Mouse (Mus musculus) lung, postnatal 0 days (tissue): ENCODE measurements around the gene Tmem123. TPM values are rescaled to one million over a fixed set of nuclear protein-coding genes. Genes with fewer than 3 reads are reported as not detected.

Source experiments
- ATAC-seq: fragments of 200-750 bp; cut with Nextera tagmentation; 2 replicates; pipeline ENCODE4 v1.8.0; 2017; ENCODE audit warnings: moderate library complexity
- DNase-seq: peaks from one replicate; pipeline ENCODE4 v3.0.0-alpha.2; 2016; ENCODE audit warnings: low spot score
- H3K27ac ChIP-seq: fragments of 300-500 bp; sonication (generic); 2 replicates; pipeline ENCODE4 v1.5.1; 2014; ENCODE audit warnings: antibody characterized with exemption, mild to moderate bottlenecking, low read length, mixed read lengths
- H3K27me3 ChIP-seq: fragments of 300-500 bp; sonication (generic); replicated peaks from 2 replicates; pipeline ENCODE4 v1.6.1; 2014; ENCODE audit warnings: low read length, mixed read lengths; ENCODE audit not compliant: insufficient read depth
- H3K36me3 ChIP-seq: fragments of 300-500 bp; sonication (generic); 2 replicates; pipeline ENCODE4 v1.6.1; 2014; ENCODE audit warnings: low read length, mixed read lengths; ENCODE audit not compliant: insufficient read depth
- H3K4me1 ChIP-seq: fragments of 300-500 bp; sonication (generic); 2 replicates; pipeline ENCODE4 v1.6.1; 2014; ENCODE audit warnings: antibody characterized with exemption, low read depth, low read length, mixed read lengths; ENCODE audit not compliant: insufficient read depth
- H3K4me2 ChIP-seq: fragments of 300-500 bp; sonication (generic); replicated peaks from 2 replicates; pipeline ENCODE4 v1.6.1; 2014; ENCODE audit warnings: low read depth, mild to moderate bottlenecking, low read length, moderate library complexity, mixed read lengths
- H3K4me3 ChIP-seq: fragments of 300-500 bp; sonication (generic); 2 replicates; pipeline ENCODE4 v1.5.1; 2014; ENCODE audit warnings: low read depth, low read length
- H3K9ac ChIP-seq: fragments of 300-500 bp; sonication (generic); replicated peaks from 2 replicates; pipeline ENCODE4 v1.6.1; 2014; ENCODE audit warnings: low read depth, mild to moderate bottlenecking
- H3K9me3 ChIP-seq: fragments of 300-500 bp; sonication (generic); 2 replicates; pipeline ENCODE4 v1.6.1; 2016; ENCODE audit warnings: low read length, mixed read lengths
- CTCF ChIP-seq: IDR thresholded peaks from 2 replicates; pipeline ENCODE4 v1.5.1; 2016; ENCODE audit warnings: antibody characterized with exemption, mild to moderate bottlenecking
- EP300 ChIP-seq: IDR thresholded peaks from 2 replicates; pipeline ENCODE4 v1.6.1; 2016; ENCODE audit warnings: antibody characterized with exemption, mild to moderate bottlenecking, control low read depth
- WGBS: fragments of 180-500 bp; shearing (Covaris S2); extraction: QIAGEN DNeasy Blood & Tissue Kit; methylation state at CpG from one replicate; pipeline ENCODE4 v1.1.7; 2014; 5-methylcytosine and 5-hydroxymethylcytosine counted together
- microRNA-seq: library from miRNA; unstranded; fragments of <30 nt; microRNA quantifications from one replicate; pipeline ENCODE4, GENCODE M21; 2016
- polyA plus RNA-seq: library from polyadenylated mRNA; unstranded; fragments of >200 nt; fragmentation: Nextera tagmentation; extraction: Ambion mirVana; gene quantifications from 2 replicates; pipeline ENCODE4 v1.2.1, GENCODE M21; 2015

Gene Tmem123
- polyA plus RNA-seq, 1 experiment from 2014 or later, result 99.5 TPM

DNA sequence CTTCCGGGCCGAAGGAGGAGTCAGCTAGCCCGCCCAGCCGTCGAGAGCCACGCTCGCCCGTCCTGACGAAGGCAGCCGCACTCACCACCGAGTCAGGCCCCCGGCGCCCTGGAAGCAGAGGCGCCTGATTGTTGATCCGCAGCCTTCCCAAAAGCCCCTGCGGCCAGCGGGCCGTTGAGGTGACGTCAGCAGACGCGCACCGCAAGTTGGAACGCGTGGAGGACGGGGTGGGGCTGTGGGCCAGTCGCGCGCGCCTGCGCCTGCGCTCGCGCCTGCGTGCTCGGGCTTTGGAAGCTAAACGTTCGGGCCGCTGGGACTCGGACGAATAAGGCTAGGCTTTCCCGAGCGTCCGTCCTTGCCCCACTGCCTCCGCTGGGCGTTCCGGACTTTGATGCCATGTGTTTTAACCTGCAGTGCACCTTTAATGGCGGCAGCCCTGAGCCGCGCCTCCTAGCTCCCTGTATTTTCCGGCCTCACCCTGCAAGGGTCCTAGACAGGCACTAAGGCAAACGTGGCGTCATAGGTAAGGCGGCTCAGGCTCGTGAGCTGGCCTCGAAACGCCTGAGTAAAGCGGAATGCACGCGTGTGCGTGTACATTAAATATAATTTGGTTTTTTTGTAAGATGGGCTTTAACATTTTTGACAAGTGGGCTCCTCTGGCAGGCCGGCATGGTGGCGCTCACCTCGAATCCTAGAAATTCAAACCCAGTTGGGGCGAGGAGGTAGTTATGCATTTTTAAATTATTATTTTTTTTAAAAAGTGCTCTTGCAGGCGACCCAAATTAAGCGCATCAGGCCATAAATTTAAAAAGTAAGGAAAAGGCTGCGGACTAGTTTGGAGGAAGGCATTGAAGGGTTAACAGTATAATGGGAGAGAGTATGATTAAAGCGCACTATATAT, 73.3 kb downstream of the Tmem123 start, which contains the start of gene Birc2:
TSS of gene Birc2 (minus strand) at position 160 of the 901 bp plus-strand sequence.
- ATAC-seq, result peak; percentile 96
- Histone ChIP-seq H3K4me1 (peaks cover 4% of the 10 kb centered on the region; the same call in 1 of the 2 replicates), H3K4me2 (peak within 1 kb of the TSS; percentile 70), H3K4me3 (peak within 1 kb of the TSS; percentile 83), H3K27me3 (no peaks in the 10 kb centered on the region), H3K9ac (peak within 1 kb of the TSS; percentile 98), H3K36me3 (0 out of 2 replicates have a peak, but pooled peaks cover 5% of the 10 kb centered on the region), H3K9me3 (no peaks in the 10 kb centered on the region), H3K27ac (peak within 1 kb of the TSS; percentile 96)
- DNase-seq, result peak; percentile 98
- 1% methylated on average over 58 of the region's 68 CpGs for WGBS
- TF ChIP-seq EP300 (no peak), CTCF (peak; percentile 28; the same call in 1 of the 2 replicates)

DNA sequence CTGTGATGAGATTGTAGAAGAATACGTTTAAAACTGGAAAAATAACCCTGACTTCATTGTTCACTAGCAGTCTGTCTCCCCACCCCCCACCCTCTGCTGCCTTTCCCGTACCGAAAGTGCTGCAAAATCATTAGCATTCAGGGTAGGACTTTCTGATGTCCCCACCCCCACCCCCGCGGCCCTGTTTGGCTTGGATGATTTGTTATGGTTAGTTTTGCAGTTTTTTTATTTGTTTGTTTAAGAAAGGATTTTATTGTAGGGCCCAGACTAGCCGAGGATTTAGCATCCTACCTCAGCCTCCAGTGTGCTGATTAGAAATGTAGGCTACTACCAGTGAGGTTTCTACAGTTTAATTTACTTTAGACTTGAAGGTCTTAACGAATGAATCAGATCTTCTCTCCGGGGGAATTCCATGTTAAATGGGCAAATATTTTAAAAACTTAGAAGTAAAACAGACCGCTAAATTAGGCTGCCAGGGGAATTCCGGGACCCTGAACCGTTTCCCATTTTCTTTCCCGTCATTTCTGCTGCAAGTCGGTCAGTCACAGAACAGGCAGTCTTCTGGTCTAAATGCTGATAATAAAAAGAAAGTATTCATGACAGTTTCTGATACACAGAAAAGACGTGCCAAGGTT, 74.1 kb downstream of the Tmem123 start:
- H3K27me3 ChIP-seq, result no peaks in the 10 kb centered on the region
- H3K36me3 ChIP-seq, result 0 out of 2 replicates have a peak, but pooled peaks cover 5% of the 10 kb centered on the region
- DNase-seq, result peak; percentile 55
- TF ChIP-seq CTCF, result no peak
- TF ChIP-seq EP300, result no peak
- 12% methylated on average over 14 of the region's 14 CpGs for WGBS
- peak overlapping the region; percentile 83 for H3K4me3 ChIP-seq
- 0 out of 2 replicates have a peak, but pooled peaks have one; percentile 6 for ATAC-seq
- peak overlapping the region; percentile 96 for H3K27ac ChIP-seq
- peaks cover 4% of the 10 kb centered on the region; the same call in 1 of the 2 replicates for H3K4me1 ChIP-seq
- H3K9me3 ChIP-seq, result no peaks in the 10 kb centered on the region
- peak overlapping the region; percentile 70 for H3K4me2 ChIP-seq
- H3K9ac ChIP-seq, result peak overlapping the region; percentile 98

DNA sequence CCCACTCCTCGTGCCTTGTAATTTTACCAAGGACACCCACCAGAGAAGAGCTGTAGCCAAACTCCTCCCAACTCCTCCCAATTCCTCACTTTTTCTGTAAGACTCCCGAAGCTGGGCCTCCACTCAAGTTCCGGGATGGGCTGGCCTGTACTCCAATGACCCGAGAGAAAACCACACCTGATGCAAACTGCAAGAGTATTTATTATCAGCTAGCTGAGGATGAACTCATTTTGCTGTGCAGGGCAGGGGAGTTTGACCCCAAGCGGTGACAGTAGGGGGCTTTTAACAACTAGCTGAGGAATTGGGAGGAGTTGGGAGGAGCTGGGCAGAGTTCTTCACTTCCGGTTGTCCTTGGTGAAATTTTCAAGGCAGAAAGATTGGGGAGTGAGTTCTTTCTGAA, 77.4 kb downstream of the Tmem123 start:
- H3K36me3 ChIP-seq, result no peaks in the 10 kb centered on the region
- H3K4me3 ChIP-seq, result no peak overlapping the region
- DNase-seq, result no peak
- H3K9me3 ChIP-seq, result no peaks in the 10 kb centered on the region
- 60% methylated on average over 6 of the region's 6 CpGs for WGBS
- ATAC-seq, result no peak
- H3K4me2 ChIP-seq, result no peak overlapping the region
- TF ChIP-seq CTCF, result no peak
- no peak for TF ChIP-seq EP300
- no peaks in the 10 kb centered on the region for H3K27me3 ChIP-seq
- no peak overlapping the region for H3K9ac ChIP-seq
- no peaks in the 10 kb centered on the region for H3K4me1 ChIP-seq
- H3K27ac ChIP-seq, result no peak overlapping the region

Small RNAs within 50 kb of the gene (microRNA-seq; reads per million reads assigned to microRNA genes)
- gene Mir5618, result 2.2 reads per million

Other genes with a start within 250 kb of the Tmem123 start
- gene Mmp8, start 205.6 kb upstream of the Tmem123 start, polyA plus RNA-seq, result 5.3 TPM in 2 replicates
- 0.10 and 0.14 TPM in 2 replicates for gene Mmp27, start 192.6 kb upstream of the Tmem123 start, polyA plus RNA-seq
- not detected in 2 replicates for gene Mmp20, start 135.8 kb upstream of the Tmem123 start, polyA plus RNA-seq
- not detected in 2 replicates for gene Mmp7, start 72.0 kb upstream of the Tmem123 start, polyA plus RNA-seq
- 23.6 and 28.6 TPM in 2 replicates for gene Birc2, start 73.0 kb downstream of the Tmem123 start, polyA plus RNA-seq
- 23.2 and 31.4 TPM in 2 replicates for gene Birc3, start 109.1 kb downstream of the Tmem123 start, polyA plus RNA-seq
- gene Yap1, start 240.6 kb downstream of the Tmem123 start, polyA plus RNA-seq, result 17.0 and 19.0 TPM in 2 replicates